Mouse (Mus musculus) mature B cell (primary cell): Measurements from ENCODE around the gene Slc15a5.

ENCODE experiments used
- in situ Hi-C: fragments of 300-500 bp; cut with MboI; formaldehyde crosslinking; loops from 2 replicates; pipeline ENCODE4 v1.14.3; 2019

The Slc15a5 gene

GRCm38 (mm10) chr6:138055572-138055971, 24.1 kb downstream of the Slc15a5 start:
- in situ Hi-C loops: no loop called here

GRCm38 (mm10) chr6:138054956-138055355, 24.8 kb downstream of the Slc15a5 start:
- in situ Hi-C loops: no loop called here

- in situ Hi-C loops: no loop called here
Observed at GRCm38 (mm10) chr6:138054166-138054565, 25.6 kb downstream of the Slc15a5 start.

GRCm38 (mm10) chr6:138053686-138054085, 26.0 kb downstream of the Slc15a5 start:
- in situ Hi-C loops: no loop called here

- in situ Hi-C loops: no loop called here
Observed at GRCm38 (mm10) chr6:138045364-138045763, 34.4 kb downstream of the Slc15a5 start.

GRCm38 (mm10) chr6:138042891-138043290, 36.8 kb downstream of the Slc15a5 start:
- in situ Hi-C loops: no loop called here

GRCm38 (mm10) chr6:138041865-138042264, 37.9 kb downstream of the Slc15a5 start:
- in situ Hi-C loops: no loop called here

- in situ Hi-C loops: no loop called here
Observed at GRCm38 (mm10) chr6:138037587-138037986, 42.1 kb downstream of the Slc15a5 start.

- in situ Hi-C loops: no loop called here
Observed at GRCm38 (mm10) chr6:138036891-138037290, 42.8 kb downstream of the Slc15a5 start.

- in situ Hi-C loops: no loop called here
Observed at GRCm38 (mm10) chr6:138016898-138017297, 62.8 kb downstream of the Slc15a5 start.

- in situ Hi-C loops: no loop called here
Observed at GRCm38 (mm10) chr6:138014976-138015674, 64.6 kb downstream of the Slc15a5 start.

- in situ Hi-C loops: no loop called here
Observed at GRCm38 (mm10) chr6:138011955-138012354, 67.8 kb downstream of the Slc15a5 start.

- in situ Hi-C loops: no loop called here
Observed at GRCm38 (mm10) chr6:138007705-138008104, 72.0 kb downstream of the Slc15a5 start.

GRCm38 (mm10) chr6:138006525-138007251, 73.0 kb downstream of the Slc15a5 start:
- in situ Hi-C loops: no loop called here

- in situ Hi-C loops: no loop called here
Observed at GRCm38 (mm10) chr6:137989853-137990252, 89.9 kb downstream of the Slc15a5 start.

- in situ Hi-C loops: no loop called here
Observed at GRCm38 (mm10) chr6:137985169-137985568, 94.5 kb downstream of the Slc15a5 start.

GRCm38 (mm10) chr6:137982195-137982737, 97.5 kb downstream of the Slc15a5 start:
- in situ Hi-C loops: no loop called here

- in situ Hi-C loops: no loop called here
Observed at GRCm38 (mm10) chr6:137980905-137981696, 98.6 kb downstream of the Slc15a5 start.

- in situ Hi-C loops: no loop called here
Observed at GRCm38 (mm10) chr6:137980413-137980812, 99.3 kb downstream of the Slc15a5 start.

GRCm38 (mm10) chr6:137979802-137980201, 99.9 kb downstream of the Slc15a5 start:
- in situ Hi-C loops: no loop called here

- in situ Hi-C loops: no loop called here
Observed at GRCm38 (mm10) chr6:137976021-137976420, 103.7 kb downstream of the Slc15a5 start.

- in situ Hi-C loops: no loop called here
Observed at GRCm38 (mm10) chr6:137963703-137964102, 116.0 kb downstream of the Slc15a5 start.
